Mouse (Mus musculus): ENCODE data around the gene Ryr3. TPM values are rescaled to one million over a fixed set of nuclear protein-coding genes. Genes with fewer than 3 reads are reported as not detected.

Ryr3 gene
- polyA plus RNA-seq, 1 experiment from 2014 or later = 2.3 TPM

- no peak overlapping the region for H3K27ac ChIP-seq (ENCODE audit: low read depth, low read length)
- 91% methylated on average over 3 of the region's 3 CpGs for WGBS
- H3K27me3 ChIP-seq (replicated peaks; ENCODE audit: control insufficient read depth, insufficient read depth, low read length) = no peaks in the 10 kb centered on the region
- no peak for ATAC-seq
- H3K4me2 ChIP-seq (ENCODE audit: low read length) = no peak overlapping the region
- no peaks in the 10 kb centered on the region for H3K4me1 ChIP-seq (ENCODE audit: control insufficient read depth, insufficient read depth, low read length)
- H3K9me3 ChIP-seq (replicated peaks; ENCODE audit: control insufficient read depth, low read length) = no peaks in the 10 kb centered on the region
- H3K4me3 ChIP-seq (ENCODE audit: low read depth, low read length) = no peak overlapping the region
- H3K9ac ChIP-seq (ENCODE audit: low read length) = no peak overlapping the region
- no peak for DNase-seq (ENCODE audit: low spot score)
- no peaks in the 10 kb centered on the region for H3K36me3 ChIP-seq (ENCODE audit: control insufficient read depth, insufficient read depth, low read length)
Measured at GRCm38 (mm10) chr2:112669461-112669860, 547.4 kb downstream of the Ryr3 start.

GRCm38 (mm10) chr2:112656131-112656530 lies 560.8 kb downstream of the Ryr3 start:
- no peak overlapping the region for H3K27ac ChIP-seq (ENCODE audit: low read depth, low read length)
- H3K9me3 ChIP-seq (replicated peaks; ENCODE audit: control insufficient read depth, low read length) = no peaks in the 10 kb centered on the region
- H3K4me2 ChIP-seq (ENCODE audit: low read length) = no peak overlapping the region
- no peak for ATAC-seq
- H3K4me1 ChIP-seq (ENCODE audit: control insufficient read depth, insufficient read depth, low read length) = no peaks in the 10 kb centered on the region
- no peak for DNase-seq (ENCODE audit: low spot score)
- WGBS = 66% methylated on average over 5 of the region's 5 CpGs
- no peak overlapping the region for H3K4me3 ChIP-seq (ENCODE audit: low read depth, low read length)
- no peaks in the 10 kb centered on the region for H3K36me3 ChIP-seq (ENCODE audit: control insufficient read depth, insufficient read depth, low read length)
- H3K27me3 ChIP-seq (replicated peaks; ENCODE audit: control insufficient read depth, insufficient read depth, low read length) = no peaks in the 10 kb centered on the region
- no peak overlapping the region for H3K9ac ChIP-seq (ENCODE audit: low read length)

GRCm38 (mm10) chr2:112653836-112654235 lies 563.1 kb downstream of the Ryr3 start:
- Histone ChIP-seq H3K27me3 (replicated peaks; ENCODE audit: control insufficient read depth, insufficient read depth, low read length) (no peaks in the 10 kb centered on the region), H3K4me1 (ENCODE audit: control insufficient read depth, insufficient read depth, low read length) (no peaks in the 10 kb centered on the region), H3K4me2 (ENCODE audit: low read length) (no peak overlapping the region), H3K4me3 (ENCODE audit: low read depth, low read length) (no peak overlapping the region), H3K9ac (ENCODE audit: low read length) (no peak overlapping the region), H3K27ac (ENCODE audit: low read depth, low read length) (no peak overlapping the region), H3K9me3 (replicated peaks; ENCODE audit: control insufficient read depth, low read length) (no peaks in the 10 kb centered on the region), H3K36me3 (ENCODE audit: control insufficient read depth, insufficient read depth, low read length) (no peaks in the 10 kb centered on the region)
- WGBS = 80% methylated on average over 3 of the region's 3 CpGs
- ATAC-seq (no peak), DNase-seq (ENCODE audit: low spot score) (no peak)

- no peak overlapping the region for H3K9ac ChIP-seq (ENCODE audit: low read length)
- ATAC-seq (no peak), DNase-seq (ENCODE audit: low spot score) (no peak)
- no peak overlapping the region for H3K4me2 ChIP-seq (ENCODE audit: low read length)
- H3K27me3 ChIP-seq (replicated peaks; ENCODE audit: control insufficient read depth, insufficient read depth, low read length) = no peaks in the 10 kb centered on the region
- 92% methylated on average over 5 of the region's 5 CpGs for WGBS
- no peaks in the 10 kb centered on the region for H3K4me1 ChIP-seq (ENCODE audit: control insufficient read depth, insufficient read depth, low read length)
- H3K4me3 ChIP-seq (ENCODE audit: low read depth, low read length) = no peak overlapping the region
- no peak overlapping the region for H3K27ac ChIP-seq (ENCODE audit: low read depth, low read length)
- H3K36me3 ChIP-seq (ENCODE audit: control insufficient read depth, insufficient read depth, low read length) = no peaks in the 10 kb centered on the region
- no peaks in the 10 kb centered on the region for H3K9me3 ChIP-seq (replicated peaks; ENCODE audit: control insufficient read depth, low read length)
Measured at GRCm38 (mm10) chr2:112637206-112637605, 579.7 kb downstream of the Ryr3 start.

- WGBS = 88% methylated on average over 9 of the region's 9 CpGs
- Histone ChIP-seq H3K4me2 (ENCODE audit: low read length) (no peak overlapping the region), H3K4me3 (ENCODE audit: low read depth, low read length) (no peak overlapping the region), H3K4me1 (ENCODE audit: control insufficient read depth, insufficient read depth, low read length) (no peaks in the 10 kb centered on the region), H3K27me3 (replicated peaks; ENCODE audit: control insufficient read depth, insufficient read depth, low read length) (no peaks in the 10 kb centered on the region), H3K27ac (ENCODE audit: low read depth, low read length) (no peak overlapping the region), H3K36me3 (ENCODE audit: control insufficient read depth, insufficient read depth, low read length) (no peaks in the 10 kb centered on the region), H3K9ac (ENCODE audit: low read length) (no peak overlapping the region), H3K9me3 (replicated peaks; ENCODE audit: control insufficient read depth, low read length) (no peaks in the 10 kb centered on the region)
- DNase-seq (ENCODE audit: low spot score) (no peak), ATAC-seq (no peak)
Measured at GRCm38 (mm10) chr2:112632536-112632935, 584.4 kb downstream of the Ryr3 start.

GRCm38 (mm10) chr2:112630669-112631068 lies 586.2 kb downstream of the Ryr3 start:
- Histone ChIP-seq H3K36me3 (ENCODE audit: control insufficient read depth, insufficient read depth, low read length) (no peaks in the 10 kb centered on the region), H3K4me2 (ENCODE audit: low read length) (no peak overlapping the region), H3K4me3 (ENCODE audit: low read depth, low read length) (no peak overlapping the region), H3K27ac (ENCODE audit: low read depth, low read length) (no peak overlapping the region), H3K9me3 (replicated peaks; ENCODE audit: control insufficient read depth, low read length) (no peaks in the 10 kb centered on the region), H3K4me1 (ENCODE audit: control insufficient read depth, insufficient read depth, low read length) (no peaks in the 10 kb centered on the region), H3K9ac (ENCODE audit: low read length) (no peak overlapping the region), H3K27me3 (replicated peaks; ENCODE audit: control insufficient read depth, insufficient read depth, low read length) (no peaks in the 10 kb centered on the region)
- no peak for ATAC-seq
- no peak for DNase-seq (ENCODE audit: low spot score)
- WGBS = 89% methylated on average over 11 of the region's 11 CpGs

- WGBS = 91% methylated on average over 3 of the region's 3 CpGs
- H3K9ac ChIP-seq (ENCODE audit: low read length) = no peak overlapping the region
- no peak overlapping the region for H3K27ac ChIP-seq (ENCODE audit: low read depth, low read length)
- H3K4me2 ChIP-seq (ENCODE audit: low read length) = no peak overlapping the region
- no peak overlapping the region for H3K4me3 ChIP-seq (ENCODE audit: low read depth, low read length)
- DNase-seq (ENCODE audit: low spot score) (no peak), ATAC-seq (no peak)
- H3K4me1 ChIP-seq (ENCODE audit: control insufficient read depth, insufficient read depth, low read length) = no peaks in the 10 kb centered on the region
- no peaks in the 10 kb centered on the region for H3K9me3 ChIP-seq (replicated peaks; ENCODE audit: control insufficient read depth, low read length)
- H3K36me3 ChIP-seq (ENCODE audit: control insufficient read depth, insufficient read depth, low read length) = no peaks in the 10 kb centered on the region
- H3K27me3 ChIP-seq (replicated peaks; ENCODE audit: control insufficient read depth, insufficient read depth, low read length) = no peaks in the 10 kb centered on the region
Measured at GRCm38 (mm10) chr2:112625156-112625555, 591.7 kb downstream of the Ryr3 start.

- Histone ChIP-seq H3K4me2 (ENCODE audit: low read length) (no peak overlapping the region), H3K27me3 (replicated peaks; ENCODE audit: control insufficient read depth, insufficient read depth, low read length) (no peaks in the 10 kb centered on the region), H3K36me3 (ENCODE audit: control insufficient read depth, insufficient read depth, low read length) (no peaks in the 10 kb centered on the region), H3K27ac (ENCODE audit: low read depth, low read length) (no peak overlapping the region), H3K9me3 (replicated peaks; ENCODE audit: control insufficient read depth, low read length) (no peaks in the 10 kb centered on the region), H3K4me3 (ENCODE audit: low read depth, low read length) (no peak overlapping the region), H3K4me1 (ENCODE audit: control insufficient read depth, insufficient read depth, low read length) (no peaks in the 10 kb centered on the region), H3K9ac (ENCODE audit: low read length) (no peak overlapping the region)
- DNase-seq (ENCODE audit: low spot score) = no peak
- 14% methylated on average over 3 of the region's 3 CpGs for WGBS
- ATAC-seq = no peak
Measured at GRCm38 (mm10) chr2:112617206-112617605, 599.7 kb downstream of the Ryr3 start.

GRCm38 (mm10) chr2:112614375-112614774 lies 602.5 kb downstream of the Ryr3 start:
- H3K36me3 ChIP-seq (ENCODE audit: control insufficient read depth, insufficient read depth, low read length) = no peaks in the 10 kb centered on the region
- no peak overlapping the region for H3K4me2 ChIP-seq (ENCODE audit: low read length)
- no peaks in the 10 kb centered on the region for H3K4me1 ChIP-seq (ENCODE audit: control insufficient read depth, insufficient read depth, low read length)
- no peak for ATAC-seq
- H3K27me3 ChIP-seq (replicated peaks; ENCODE audit: control insufficient read depth, insufficient read depth, low read length) = no peaks in the 10 kb centered on the region
- no peak overlapping the region for H3K9ac ChIP-seq (ENCODE audit: low read length)
- WGBS = 77% methylated on average over 7 of the region's 7 CpGs
- no peak for DNase-seq (ENCODE audit: low spot score)
- H3K9me3 ChIP-seq (replicated peaks; ENCODE audit: control insufficient read depth, low read length) = no peaks in the 10 kb centered on the region
- no peak overlapping the region for H3K27ac ChIP-seq (ENCODE audit: low read depth, low read length)
- H3K4me3 ChIP-seq (ENCODE audit: low read depth, low read length) = no peak overlapping the region
